In genomic region chr13:109992775-109993505, GRCm38 (mm10) we compare ENCODE assay signal across 8 mouse cellular contexts.
DNase-seq lines count a peak whose midpoint lies in the region; ATAC-seq lines count a peak whose summit lies in the region.

No protein-coding gene starts in this region.

- WGBS in kidney, embryonic 14.5 days: 61% methylated on average over 5 of the region's 5 CpGs
- 49% methylated on average over 5 of the region's 5 CpGs for WGBS in embryonic facial prominence, embryonic 12.5 days
- whole genome bisulfite sequencing in limb, embryonic 13.5 days: 34% methylated on average over 5 of the region's 5 CpGs

- no peak overlapping the region for H3K4me2 ChIP-seq in kidney, embryonic 14.5 days (replicated peaks; ENCODE audit: low read depth, low read length)
- no peak overlapping the region for H3K4me2 ChIP-seq in embryonic facial prominence, embryonic 12.5 days (replicated peaks)
- H3K4me2 ChIP-seq in limb, embryonic 13.5 days (replicated peaks): no peak overlapping the region

- DNase-seq in kidney, adult 11 months: peak; percentile 24
- DNase-seq in adrenal gland, adult 8-10 months: peak; percentile 88
- DNase-seq in heart, postnatal 14 days: peak; percentile 67 to 75
- peak; percentile 29 for DNase-seq in testis, postnatal 14 days (ENCODE audit: low spot score)
- no peak for DNase-seq in thymus, postnatal 14 days

- intact Hi-C loops in heart, postnatal 14 days (cut with DNase I): no loop called here

- no peak overlapping the region for H3K27ac ChIP-seq in kidney, embryonic 14.5 days (ENCODE audit: low read depth, low read length)
- H3K27ac ChIP-seq in embryonic facial prominence, embryonic 12.5 days: 0 out of 2 replicates have a peak overlapping the region, but pooled peaks have one; percentile 31
- peak overlapping the region; percentile 58; the same call in 1 of the 2 replicates for H3K27ac ChIP-seq in limb, embryonic 13.5 days

- no peaks in the 10 kb centered on the region for H3K36me3 ChIP-seq in kidney, embryonic 14.5 days (ENCODE audit: control insufficient read depth, insufficient read depth, low read length)
- H3K36me3 ChIP-seq in embryonic facial prominence, embryonic 12.5 days: no peaks in the 10 kb centered on the region
- H3K36me3 ChIP-seq in limb, embryonic 13.5 days: no peaks in the 10 kb centered on the region

- no peaks in the 10 kb centered on the region for H3K9me3 ChIP-seq in kidney, embryonic 14.5 days (ENCODE audit: control insufficient read depth, low read length)
- no peaks in the 10 kb centered on the region for H3K9me3 ChIP-seq in embryonic facial prominence, embryonic 12.5 days
- no peaks in the 10 kb centered on the region for H3K9me3 ChIP-seq in limb, embryonic 13.5 days

- no peak overlapping the region for H3K9ac ChIP-seq in kidney, embryonic 14.5 days (ENCODE audit: low read depth, low read length)
- no peak overlapping the region for H3K9ac ChIP-seq in embryonic facial prominence, embryonic 12.5 days
- no peak overlapping the region for H3K9ac ChIP-seq in limb, embryonic 13.5 days

- no peaks in the 10 kb centered on the region for H3K4me1 ChIP-seq in kidney, embryonic 14.5 days (ENCODE audit: control insufficient read depth, insufficient read depth, low read length)
- peaks cover 6% of the 10 kb centered on the region; the same call in 1 of the 2 replicates for H3K4me1 ChIP-seq in embryonic facial prominence, embryonic 12.5 days
- H3K4me1 ChIP-seq in limb, embryonic 13.5 days: peaks cover 35% of the 10 kb centered on the region

- H3K4me3 ChIP-seq in kidney, embryonic 14.5 days (ENCODE audit: low read length): no peak overlapping the region
- H3K4me3 ChIP-seq in embryonic facial prominence, embryonic 12.5 days: no peak overlapping the region
- H3K4me3 ChIP-seq in limb, embryonic 13.5 days: no peak overlapping the region

- no peak for ATAC-seq in kidney, embryonic 14.5 days (ENCODE audit: low FRiP score, low TSS enrichment)
- ATAC-seq in embryonic facial prominence, embryonic 12.5 days (ENCODE audit: insufficient number of reproducible peaks, insufficient read depth, low FRiP score, low TSS enrichment): 0 out of 2 replicates have a peak, but pooled peaks have one; percentile 47
- peak; percentile 87; the same call in 1 of the 2 replicates for ATAC-seq in limb, embryonic 13.5 days (ENCODE audit: low FRiP score, low read depth)

- H3K27me3 ChIP-seq in kidney, embryonic 14.5 days (ENCODE audit: control insufficient read depth, insufficient read depth, low read length): no peaks in the 10 kb centered on the region
- no peaks in the 10 kb centered on the region for H3K27me3 ChIP-seq in embryonic facial prominence, embryonic 12.5 days
- H3K27me3 ChIP-seq in limb, embryonic 13.5 days: no peaks in the 10 kb centered on the region
